Mouse (Mus musculus) frontal cortex, postnatal 14 days (tissue): ENCODE data around the gene Hsd11b1.

Experiments used
- DNase-seq, 2 experiments: peaks; one replicate each; pipeline ENCODE4 v3.0.0; 2022; ENCODE audit warnings: low spot score in 2 of 2

Gene Hsd11b1

GRCm38 (mm10) chr1:193200640-193201382, 63.1 kb downstream of the Hsd11b1 start:
- DNase-seq: no peak

DNA sequence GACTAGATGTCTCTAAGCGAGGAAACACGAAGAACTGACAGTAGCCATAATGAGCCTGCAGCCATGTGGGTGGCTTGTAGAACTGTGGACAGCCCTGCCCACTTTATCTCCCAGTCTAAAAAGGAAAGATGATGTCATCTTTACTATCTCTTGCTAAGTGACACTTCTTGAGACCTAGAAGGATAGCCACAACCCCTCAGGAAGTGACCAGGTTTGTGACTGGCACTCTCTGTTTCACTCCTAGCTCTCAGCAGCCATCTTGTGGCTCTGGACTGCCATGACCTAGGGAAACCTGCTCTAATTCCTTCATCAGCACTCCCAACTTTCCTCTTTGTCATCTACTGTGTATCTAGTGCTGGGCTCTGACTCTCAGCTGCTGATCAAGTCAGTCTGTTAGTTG, 65.6 kb downstream of the Hsd11b1 start:
- no peak for DNase-seq

- DNase-seq: no peak
Observed at GRCm38 (mm10) chr1:193197494-193198205, 66.2 kb downstream of the Hsd11b1 start.

- no peak for DNase-seq
Observed at GRCm38 (mm10) chr1:193195169-193195810, 68.6 kb downstream of the Hsd11b1 start.

- no peak for DNase-seq
Observed at GRCm38 (mm10) chr1:193194416-193195140, 69.3 kb downstream of the Hsd11b1 start.

- DNase-seq: no peak
Observed at GRCm38 (mm10) chr1:193191675-193192283, 72.1 kb downstream of the Hsd11b1 start.

DNA sequence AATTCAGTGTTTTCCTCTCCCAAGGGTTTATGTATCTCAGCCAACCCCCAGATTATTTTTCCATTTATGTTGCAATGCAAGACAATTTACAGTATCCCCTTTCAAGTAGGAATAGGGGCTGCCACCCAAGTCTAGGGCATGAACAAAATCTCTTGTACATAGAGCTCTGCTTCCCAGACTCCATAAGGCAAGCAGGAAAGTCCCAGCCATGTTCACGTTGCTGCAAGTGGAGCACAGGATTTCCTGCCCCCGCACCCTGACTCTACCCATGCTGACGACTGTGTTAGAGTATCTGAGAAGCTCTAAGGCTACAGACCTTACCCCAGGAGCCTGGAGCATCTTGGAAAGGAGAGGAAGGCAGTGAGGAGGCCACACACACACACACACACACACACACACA, 74.1 kb downstream of the Hsd11b1 start:
- no peak for DNase-seq

DNA sequence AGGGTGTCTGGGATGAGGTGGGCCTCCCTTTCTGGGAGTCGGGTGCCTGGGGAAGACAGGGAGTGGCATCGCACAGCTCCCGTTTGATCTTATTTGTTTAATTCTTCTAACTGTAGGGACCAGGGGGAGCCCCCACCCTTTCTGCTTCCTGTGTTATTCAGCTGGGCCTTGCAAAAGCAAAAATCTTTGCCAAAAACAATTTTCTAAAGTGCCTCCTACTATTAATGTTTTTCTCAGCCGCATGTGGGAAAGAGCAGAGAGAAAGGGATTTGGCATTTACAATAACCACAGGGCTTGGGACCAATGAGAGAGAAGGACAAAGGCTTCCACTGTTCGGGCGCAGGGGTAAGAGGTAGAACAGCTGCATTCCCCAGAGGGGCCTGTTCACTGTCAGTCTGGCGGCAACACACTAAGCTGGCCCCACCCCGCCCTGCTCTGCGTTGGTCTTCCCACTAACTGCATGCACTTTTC, 74.7 kb downstream of the Hsd11b1 start:
- DNase-seq: no peak

DNA sequence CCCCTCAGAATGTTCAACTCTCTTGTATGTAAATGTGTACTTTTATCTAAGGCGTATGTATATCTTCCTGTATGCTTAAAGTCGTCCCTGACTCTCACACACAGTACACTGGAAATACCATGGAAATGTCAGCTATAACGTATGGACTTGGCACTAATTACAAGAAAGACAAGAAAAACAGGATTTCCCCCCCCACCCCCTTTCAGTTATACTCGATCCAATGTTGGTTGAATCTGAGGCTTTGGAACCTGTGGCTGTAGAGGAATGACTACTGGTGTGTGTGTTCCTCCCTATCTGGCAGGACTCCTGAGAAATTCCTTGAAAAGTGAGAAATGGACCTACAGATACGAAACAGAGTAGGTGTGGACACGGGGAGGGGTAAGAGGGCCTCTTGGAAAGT, 75.6 kb downstream of the Hsd11b1 start:
- no peak for DNase-seq

- DNase-seq: no peak
Observed at GRCm38 (mm10) chr1:193181104-193181503, 82.8 kb downstream of the Hsd11b1 start.

DNA sequence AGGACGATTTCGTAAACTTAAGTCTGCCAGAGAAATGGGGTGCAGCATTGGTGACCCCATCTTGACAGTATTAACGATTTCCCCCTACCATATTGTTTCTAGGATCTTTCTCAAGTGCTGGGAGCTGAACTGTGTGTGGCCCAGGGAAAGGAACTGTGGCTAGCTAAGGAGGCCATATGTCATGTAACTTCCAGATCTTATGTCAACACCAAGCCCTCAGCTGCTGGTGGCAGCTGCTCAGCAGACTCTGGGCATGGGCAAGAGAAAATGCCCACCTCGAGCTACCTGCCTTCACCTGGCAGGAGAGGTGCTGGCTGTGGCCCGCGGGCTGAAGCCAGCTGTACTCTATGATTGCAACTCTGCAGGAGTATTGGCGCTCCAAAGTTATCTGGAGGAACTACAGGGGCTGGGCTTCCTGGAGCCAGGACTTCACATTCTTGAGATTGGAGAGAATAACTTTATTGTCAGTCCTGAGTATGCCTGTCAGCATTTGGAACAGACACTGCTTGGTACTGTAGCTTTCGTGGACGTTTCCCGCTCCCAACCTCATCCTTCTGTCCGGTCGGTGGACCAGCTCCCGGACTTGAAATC, 89.6 kb downstream of the Hsd11b1 start:
- no peak for DNase-seq

- DNase-seq: no peak
Observed at GRCm38 (mm10) chr1:193173810-193174129, 90.1 kb downstream of the Hsd11b1 start.

DNA sequence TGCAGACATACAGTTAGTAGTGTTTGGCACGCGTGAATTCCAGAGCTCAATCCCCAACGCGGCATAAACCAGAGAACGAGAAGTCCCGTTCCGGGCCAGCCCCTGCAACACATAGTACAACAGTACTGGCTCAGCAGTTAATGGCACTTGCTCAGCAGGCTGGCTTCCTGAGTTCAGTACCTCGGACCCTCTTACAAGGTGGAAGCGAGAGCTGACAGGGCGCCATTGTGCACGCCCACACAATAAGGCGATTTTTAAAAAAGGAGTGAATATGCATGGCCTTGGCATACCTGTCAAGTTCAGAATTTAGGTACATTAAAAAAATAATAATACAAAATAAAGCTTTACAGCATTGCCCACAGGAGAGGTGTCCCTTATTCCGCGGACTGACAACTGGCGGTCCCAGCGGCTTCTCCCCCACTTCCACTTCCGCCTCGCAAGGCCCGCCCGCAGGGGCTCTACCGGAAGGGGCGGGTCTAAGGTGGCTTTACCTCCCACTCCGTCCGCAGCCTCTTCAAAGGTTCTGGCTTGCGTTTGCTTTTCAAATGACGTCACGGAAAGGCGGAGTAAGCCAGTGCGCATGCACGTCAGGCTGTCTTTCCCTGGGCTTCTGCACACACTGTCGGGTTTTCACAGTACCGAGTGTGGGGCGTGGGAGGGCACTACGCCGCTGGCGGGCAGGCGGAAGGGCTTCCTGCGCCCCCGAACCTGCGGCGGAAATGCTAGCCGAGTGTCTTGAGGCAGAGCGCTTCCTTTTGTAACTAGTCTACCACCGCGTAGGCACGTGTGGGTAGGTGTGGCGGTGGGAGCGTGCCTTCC, 90.7 kb downstream of the Hsd11b1 start:
- peak; percentile 92 to 94 for DNase-seq
